Mouse (Mus musculus): ENCODE data around the gene Gm44503.

The Gm44503 gene

DNA sequence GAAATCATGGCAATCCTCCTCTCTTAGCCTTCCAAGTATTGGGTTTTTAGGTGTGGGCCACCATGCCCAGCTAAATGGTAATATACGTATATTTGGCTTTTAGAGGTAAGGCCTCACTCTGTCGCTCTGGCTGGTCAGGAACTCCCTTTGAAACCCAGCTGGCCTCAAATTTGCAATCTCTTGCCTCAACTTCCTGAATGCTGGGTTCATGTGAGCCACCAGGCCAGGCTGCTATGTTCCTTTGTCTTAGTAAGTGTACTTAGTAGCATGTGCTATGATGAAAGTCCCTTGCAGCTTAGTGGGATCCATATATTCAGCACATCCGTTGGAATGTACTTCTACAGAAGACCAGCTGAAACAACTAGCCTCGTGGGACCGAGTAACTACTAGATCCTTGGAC, 16.1 kb downstream of the Gm44503 start:
- no peak for DNase-seq

DNA sequence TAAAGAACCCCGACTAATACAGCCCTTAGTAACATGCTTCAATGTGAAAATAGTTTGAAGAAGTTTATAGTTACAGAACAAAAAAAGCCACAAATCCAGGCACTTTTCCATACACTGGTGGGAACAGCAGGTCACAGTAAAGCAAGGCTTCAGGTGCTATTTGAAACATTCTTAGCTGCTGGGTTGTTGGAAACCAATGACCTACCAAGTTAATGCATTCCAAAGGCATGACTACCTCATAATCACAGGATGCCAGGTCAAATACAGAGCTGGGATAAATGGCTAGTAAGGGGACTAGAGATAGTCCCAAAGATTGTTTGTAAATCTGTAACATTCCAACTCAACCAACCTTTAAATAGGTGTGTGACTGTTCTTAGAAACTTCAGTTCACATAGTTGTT, 16.6 kb downstream of the Gm44503 start:
- no peak for DNase-seq

DNA sequence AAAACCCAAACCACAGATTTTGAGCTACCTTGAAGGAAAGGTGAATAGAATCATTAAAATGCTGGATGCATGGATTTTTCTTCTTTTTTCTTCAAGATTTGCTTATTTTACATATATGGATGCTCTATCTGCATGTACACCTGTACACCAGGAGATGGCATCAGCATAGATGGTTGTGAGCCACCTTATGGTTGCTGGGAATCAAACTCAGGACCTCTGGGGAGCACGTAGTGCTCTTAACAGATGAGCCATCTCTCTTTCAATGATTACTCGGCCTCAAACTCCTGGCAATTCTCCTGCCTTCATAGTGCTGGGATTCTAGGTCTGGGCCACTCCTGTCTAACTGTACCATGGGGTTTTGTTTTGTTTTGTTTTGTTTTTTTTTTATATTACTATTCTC, 24.4 kb downstream of the Gm44503 start:
- no peak for DNase-seq

DNA sequence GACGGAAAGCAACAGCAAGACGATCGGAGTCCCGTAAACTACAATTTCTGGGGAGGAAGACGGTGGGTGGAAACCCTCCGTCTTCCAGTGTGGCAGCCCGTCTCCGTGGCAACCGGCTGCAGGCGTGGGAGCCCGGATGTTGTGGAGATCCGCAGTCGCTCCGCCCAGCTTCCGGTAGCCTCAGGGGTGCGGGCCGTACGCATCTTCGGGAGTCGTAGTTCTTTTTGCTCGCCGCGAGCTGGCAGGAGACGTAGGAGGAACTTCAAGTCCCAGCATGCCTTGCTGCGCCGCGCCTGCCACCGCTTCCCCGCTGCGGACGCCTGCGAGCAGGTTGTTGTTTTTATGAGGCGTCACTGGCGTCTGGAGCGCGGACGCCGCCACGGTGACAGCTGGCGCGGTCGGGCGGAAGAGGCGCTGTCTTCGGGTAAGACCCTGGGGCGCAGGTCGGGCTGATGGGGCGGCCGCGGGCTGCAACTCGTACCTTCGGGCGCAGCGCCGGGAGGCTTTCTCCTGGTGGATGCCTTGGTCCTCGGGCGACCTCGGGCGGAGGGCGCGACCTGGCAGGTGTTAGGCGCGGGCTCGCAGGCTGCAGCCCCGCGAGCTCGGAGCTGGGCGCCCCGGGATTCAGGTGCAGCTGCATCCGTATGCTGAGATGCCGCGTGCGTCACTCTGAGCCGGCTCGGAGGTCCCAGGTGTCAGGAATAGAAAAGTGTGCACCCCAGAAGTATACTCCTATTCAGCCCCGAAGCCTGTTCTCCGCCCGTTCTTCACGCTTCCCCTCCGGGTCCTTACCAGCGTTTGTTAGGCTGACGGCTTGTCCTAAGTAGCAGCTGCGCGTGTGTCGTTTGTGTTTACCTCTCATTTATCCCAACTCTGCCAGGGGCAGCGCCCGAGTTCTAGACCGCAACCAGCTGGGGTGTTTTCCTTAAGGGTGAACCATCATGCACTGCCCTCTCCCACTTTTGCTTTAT, 26.9 kb downstream of the Gm44503 start, which contains the start of the genes Ccpg1os and Ccpg1:
TSS of gene Ccpg1os (minus strand) at position 133 of the 971 bp plus-strand sequence.
TSS of gene Ccpg1 (plus strand) at position 180 of the 971 bp plus-strand sequence.
- DNase-seq: peak; percentile 96

DNA sequence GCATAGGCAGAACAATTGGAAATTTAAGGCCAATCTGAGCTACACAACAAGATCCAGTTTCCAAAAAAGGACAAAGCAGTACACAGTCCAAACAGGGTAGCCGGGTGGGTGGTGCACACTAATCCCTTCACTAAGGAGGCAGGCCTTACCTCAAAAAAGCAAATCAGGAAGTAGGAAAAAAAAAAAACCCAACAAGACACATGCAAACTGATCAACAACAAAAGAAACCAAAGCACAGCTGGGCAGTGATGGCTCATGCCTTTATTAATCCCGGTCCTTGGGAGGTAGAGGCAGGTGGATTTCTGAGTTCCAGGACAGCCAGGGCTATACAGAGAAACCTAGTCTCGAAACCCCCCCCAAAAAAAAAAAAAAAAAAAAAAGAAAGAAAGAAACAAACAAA, 29.1 kb downstream of the Gm44503 start:
- no peak for DNase-seq

DNA sequence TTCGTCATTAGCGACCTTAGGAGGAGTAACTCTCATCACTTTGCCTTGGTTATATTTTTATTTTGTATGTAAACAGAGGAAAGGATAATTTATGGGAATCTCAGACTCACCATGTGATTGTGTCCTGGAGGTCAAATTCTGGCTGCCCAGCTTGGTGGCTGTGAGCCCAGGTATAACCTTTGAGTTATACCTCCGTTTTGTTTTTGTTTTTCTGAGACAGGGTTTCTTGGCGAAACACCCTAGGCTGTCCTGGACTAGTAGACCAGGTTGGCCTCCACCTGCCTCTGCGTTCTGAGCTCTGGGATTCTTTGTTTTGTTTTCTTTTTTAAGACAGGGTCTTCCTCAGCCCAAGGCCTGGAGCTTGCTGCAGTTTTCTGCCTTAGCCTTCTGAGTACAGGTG, 30.1 kb downstream of the Gm44503 start:
- no peak for DNase-seq

DNA sequence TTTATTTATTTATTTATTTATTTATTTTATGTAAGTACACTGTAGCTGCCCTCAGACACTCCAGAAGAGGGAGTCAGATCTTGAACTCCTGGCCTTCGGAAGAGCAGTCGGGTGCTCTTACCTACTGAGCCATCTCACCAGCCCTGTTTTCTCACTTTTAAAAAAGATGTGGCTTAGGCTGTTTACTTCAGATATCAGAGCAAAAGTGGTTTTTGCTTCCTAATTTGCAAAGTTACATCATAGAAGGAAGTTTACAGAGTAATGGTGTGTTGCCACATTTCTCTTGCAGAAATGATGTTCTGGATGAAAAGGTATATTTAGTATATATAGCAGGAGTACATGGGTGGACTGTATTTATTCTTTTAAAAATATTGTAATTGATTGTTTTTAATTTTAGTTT, 32.8 kb downstream of the Gm44503 start:
- DNase-seq: no peak

DNA sequence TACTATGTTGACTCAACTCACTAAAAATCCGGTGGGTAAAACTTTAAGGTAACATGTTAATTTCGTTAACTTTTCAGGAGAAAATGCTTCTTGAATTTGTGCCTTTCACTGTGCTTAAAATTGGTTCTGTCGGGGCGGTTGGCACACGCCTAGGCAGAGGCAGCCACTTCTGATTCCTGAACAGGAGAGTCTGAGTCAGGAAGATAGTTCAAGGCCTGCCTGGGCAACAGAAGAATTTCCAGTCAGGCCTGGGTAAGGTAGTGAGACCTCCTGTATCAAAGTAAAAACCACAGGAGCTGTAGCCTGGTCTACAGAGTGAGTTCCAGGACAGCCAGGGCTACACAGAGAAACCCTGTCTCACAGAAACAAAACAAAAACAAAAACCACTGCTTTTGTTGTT, 33.9 kb downstream of the Gm44503 start:
- no peak for DNase-seq

DNA sequence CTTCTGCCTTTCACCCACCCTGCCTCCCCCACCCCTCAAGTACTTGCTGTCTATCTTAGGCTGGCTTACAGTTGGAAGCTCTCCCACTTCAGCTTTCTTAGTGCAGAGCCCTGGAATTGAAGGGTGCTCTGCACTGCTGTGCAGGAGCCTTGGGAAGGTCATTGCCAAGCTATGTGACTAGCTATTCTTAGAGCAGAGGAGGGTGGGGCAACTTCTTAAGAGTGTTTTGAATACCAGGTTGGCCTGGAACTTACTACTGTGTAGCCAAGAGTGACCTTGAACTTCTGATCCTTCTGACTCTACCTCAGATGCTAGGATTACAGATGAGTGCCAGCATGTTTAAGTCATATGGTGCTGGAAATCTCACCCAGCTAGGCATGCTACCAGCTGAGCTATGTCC, 37.5 kb downstream of the Gm44503 start:
- no peak for DNase-seq

DNA sequence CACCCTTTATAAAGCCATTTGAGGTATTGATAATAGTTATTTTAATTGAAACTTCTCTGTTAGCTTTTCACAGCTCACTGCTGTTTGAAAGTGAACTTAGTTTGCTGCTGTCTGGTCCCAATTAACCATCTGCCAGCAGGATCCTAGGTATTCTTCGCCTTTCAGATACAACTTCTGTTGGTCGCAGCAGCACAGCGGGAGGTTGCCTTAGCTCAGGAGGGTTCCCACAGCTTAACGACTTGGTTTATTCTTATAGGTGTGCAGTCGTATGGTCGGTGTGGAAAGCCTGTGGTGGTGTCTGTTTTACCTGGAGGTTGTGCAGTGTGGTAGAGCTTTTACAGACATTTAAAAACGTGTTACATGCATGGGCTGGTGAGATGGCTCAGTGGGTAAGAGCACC, 38.2 kb downstream of the Gm44503 start:
- DNase-seq: no peak

DNA sequence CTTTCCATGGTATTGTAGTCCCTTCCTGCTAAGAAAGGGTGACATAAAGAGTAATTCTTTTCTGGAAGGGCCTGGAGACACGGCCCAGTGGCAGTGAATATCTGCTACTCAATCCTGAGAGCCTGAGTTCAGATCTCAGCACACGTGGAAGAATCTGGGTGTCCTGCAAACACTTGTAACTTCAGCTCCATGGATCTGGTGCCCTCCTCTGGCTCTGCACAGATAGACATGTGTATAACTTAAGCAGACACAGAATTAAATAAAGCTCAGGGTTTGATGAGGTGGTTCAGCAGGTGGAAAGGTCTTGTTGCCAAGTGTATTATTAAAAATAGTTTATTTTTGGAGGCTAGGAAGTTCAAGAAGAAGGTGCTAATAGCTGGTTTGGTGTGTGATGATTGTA, 41.8 kb downstream of the Gm44503 start:
- DNase-seq: no peak

DNA sequence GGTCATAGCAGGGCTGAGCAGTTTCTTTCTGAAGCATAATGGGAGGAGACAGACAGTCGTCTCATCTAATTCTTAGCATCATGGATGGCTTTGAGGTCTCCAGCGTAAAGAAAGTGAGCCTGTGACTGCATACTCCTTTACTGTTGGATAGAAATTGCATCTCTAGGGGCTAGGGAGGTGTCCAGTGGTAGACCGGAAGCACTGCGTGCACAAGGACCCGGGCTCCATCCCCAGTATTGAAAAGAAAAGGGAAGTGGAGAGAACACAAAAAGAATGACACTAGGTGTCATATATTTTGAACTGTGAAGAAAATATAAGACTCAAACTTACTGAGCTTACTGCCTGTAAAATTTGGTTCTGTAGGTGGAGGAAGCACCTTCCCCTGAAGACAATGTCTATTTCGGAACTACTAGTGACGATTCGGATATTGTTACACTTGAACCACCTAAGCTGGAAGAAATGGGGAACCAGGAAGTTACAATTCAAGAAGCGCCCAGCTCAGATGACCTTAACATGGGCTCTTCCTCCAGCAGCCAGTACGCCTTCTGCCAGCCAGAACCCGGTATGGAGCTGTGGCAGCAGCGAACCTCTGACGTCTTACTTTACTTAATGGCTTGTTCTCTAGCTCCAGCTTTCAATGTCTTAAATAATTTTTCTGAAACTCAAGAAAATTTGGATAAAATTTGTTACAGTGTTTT, 42.8 kb downstream of the Gm44503 start:
- no peak for DNase-seq

DNA sequence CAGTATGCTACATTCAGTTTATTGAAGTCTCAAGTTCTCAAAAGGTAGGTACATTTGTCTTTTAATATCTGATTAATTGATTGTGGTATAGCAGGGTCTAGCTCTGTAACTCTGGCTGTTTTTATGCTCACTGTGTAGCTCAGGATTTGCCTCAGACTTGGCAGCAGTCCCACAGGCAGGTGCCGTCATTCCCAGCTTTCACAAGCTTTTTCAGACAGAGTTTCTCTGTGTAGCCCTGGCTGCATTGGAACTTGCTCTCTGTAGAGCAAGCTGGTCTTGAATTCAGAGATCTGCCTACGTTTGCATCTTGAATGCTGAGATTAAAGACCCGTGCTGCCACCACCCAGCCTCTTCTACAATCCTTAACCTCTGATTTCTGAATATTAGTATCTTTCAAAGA, 43.5 kb downstream of the Gm44503 start:
- no peak for DNase-seq

DNA sequence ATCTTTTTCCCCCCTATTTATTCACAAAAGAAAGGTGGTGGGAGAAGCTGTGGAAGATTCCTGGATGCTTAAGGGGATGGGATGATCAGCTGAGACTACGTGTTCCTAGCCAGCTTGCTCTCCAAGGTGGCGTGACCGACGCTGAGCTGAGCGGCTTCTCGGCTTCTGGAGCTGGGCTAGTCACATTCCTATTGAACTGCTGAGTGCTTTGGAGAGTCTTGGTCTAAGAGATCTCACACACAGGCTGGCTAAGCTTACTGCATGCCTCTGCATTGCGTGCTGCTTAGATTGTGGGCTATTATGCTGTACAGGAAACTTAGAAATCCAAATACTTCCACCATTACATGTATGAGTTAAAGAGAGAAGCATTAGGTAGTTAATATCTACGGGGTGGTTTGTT, 45.4 kb downstream of the Gm44503 start:
- no peak for DNase-seq

DNA sequence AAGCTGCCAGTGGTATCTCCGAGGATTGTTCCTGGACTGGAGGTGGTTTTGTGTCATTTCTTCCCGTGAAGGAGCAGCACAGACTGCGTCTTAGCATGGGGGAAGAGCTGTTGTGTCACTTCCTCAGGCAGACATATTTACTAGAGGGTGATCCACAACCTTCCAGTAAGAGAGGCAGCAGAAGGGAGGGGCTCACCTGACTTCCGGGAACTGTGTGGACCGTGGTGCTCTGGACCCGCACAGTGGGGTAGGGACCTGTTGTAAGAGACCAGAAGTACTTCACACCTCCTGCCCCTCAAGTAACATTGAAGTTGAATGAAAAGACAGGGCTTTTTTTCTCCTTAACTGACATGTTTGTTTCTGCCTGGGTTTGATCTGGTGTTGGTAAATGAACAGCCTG, 46.5 kb downstream of the Gm44503 start:
- no peak for DNase-seq

DNA sequence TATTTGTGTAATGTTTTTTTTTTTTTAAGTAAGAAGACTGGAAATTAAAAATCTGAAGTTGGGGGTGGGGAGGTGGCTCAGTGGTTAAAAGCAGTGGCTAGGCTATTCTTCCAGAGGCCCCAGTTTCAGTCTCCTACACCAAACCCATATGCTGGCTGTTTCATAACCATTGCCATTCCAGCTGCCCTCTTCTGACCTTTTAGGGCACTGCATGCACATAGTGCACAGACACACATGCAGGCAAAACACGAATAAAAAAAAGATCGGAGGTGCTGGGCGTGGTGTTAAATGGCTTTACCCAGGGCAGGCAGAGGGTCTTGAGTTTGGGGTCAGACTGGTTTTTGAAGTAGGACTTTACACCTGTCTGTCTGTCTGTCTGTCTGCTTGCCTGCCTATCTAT, 47.5 kb downstream of the Gm44503 start:
- DNase-seq: peak; percentile 50

DNA sequence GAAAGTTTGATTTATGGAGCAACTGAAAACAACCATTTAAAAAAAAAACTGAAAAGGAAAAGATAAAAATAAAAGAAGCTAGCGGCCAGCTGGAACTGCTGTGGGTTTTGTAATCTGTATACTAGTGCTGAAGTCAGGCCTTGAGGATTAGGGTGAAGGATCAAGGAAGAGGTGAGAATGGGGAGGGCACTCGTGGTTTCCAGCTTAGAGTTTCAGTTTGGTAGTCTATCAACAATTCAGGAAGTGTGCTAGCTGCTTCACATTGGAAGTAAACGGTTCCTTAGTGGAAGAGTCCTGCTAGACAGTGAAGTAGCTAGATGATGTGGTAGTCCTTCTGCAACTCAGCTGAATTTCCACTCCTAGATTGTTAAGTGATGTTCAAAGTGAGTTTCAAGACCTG, 49.7 kb downstream of the Gm44503 start:
- DNase-seq: no peak

DNA sequence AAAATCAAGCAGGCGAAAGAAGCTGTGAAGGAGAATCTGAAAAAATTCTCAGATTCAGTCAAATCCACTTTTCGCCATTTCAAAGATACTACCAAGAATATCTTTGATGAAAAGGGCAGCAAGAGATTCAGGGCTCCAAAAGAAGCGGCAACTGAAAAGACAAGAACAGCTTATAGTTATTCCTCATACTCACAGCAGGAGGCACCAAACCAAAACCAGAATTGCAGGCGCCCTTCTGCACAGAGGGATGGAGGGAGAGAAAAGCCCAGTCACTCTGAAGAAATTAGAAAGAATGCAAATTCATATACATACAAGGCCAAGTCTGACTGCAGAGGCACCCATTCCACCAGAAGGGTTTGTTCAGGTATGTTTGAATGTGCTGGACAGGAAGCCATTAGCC, 54.0 kb downstream of the Gm44503 start:
- DNase-seq: no peak

DNA sequence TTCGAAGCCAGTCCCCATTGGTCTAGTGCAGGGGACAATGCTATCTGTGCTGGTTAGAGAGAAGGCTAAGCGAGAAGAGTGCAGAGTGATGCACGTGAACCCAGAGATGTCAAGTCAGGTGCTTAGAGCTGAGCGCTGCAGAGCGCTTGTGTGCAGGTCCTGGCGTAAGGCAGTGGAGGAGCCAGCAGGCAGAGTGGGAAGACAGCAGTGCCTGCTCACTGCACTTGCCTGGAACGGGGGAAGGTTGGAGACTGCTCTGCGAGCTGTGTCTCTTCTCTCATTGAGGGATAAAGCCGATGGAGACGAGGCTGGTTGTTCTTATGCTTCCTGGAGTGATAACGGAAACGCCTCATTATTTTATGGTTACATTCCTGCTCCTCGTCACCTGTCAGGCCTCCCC, 56.1 kb downstream of the Gm44503 start:
- DNase-seq: no peak

DNA sequence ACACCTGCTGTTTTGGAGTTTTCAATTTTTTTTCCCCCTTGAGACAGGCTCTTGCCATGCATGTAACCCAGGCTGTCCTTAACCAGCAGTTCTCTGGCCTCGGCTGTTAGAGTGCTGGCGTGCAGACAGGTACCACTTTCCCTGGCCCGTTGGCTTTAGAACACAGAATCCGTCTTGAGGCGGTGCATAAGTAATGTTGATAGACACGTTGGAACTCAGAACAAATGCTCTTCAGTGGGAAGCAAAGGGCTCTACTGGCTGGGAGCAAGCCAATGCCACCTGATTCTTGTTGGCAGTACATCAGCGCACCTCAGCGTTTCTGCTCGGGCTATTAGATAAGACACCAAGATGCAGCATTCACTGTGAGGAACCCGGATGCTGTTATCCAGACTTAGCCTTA, 61.2 kb downstream of the Gm44503 start:
- DNase-seq: no peak

DNA sequence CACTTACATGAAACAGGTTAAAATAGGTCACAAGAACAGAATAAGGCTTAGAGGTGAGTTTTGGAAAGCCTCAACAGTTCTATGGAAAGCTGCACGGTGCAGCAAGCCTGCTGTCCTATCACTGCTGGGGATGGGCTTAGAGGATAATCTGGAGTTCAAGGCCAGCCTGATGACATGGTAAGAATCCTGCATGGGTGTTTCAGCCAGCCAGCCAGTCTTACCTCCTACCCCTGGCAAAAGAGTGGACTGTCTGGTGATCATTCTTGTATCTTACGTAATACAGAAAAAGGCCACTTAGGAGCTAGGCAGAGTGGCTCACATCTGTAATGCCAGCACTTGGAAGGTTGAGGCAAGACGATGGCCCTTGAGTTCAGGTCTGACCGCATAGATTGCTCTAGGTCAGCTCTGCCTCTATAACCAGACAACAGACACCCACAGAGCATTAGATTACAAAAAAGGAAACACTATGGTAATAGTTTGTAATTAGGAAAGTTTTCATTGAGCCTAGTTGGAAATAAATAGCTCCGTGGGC, 62.0 kb downstream of the Gm44503 start:
- no peak for DNase-seq

DNA sequence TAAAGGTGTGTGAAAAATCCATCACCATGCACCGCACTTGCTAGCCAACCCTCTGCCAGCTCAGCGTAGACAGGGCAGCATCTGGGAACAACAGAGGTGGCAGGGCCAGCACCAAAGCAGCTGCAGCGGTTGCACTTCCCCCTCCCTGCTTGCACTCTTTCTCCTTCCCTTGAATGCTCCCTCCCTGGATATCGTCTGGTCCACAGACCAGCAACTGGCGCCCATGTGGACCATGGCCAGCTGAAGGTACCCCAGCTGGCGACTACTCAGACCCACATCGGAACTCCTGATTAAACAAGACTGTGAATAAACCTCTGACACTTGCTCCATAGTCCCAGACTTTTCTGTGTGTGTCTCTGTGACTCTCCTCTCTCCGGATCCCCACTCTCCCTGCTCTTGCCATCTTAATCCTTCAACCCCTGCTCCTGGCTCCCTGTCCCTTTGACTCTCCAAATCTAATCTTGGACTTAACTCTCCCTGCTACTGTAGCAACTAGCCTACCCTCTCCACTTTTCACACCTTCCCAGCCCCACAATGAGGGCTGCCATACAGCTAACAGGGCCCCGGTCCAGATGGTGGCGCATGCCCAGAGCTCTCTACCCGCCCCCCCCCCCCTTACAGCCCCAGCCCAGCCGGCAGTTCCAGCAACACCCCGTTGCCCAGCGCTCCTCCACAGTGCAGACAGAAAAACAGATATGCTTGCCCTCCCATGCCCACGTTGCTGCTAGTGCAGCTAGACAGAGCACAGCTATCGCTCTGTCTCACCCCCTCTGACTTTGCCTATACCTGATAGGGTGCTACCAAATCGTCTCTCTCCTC, 67.4 kb downstream of the Gm44503 start:
- no peak for DNase-seq

DNA sequence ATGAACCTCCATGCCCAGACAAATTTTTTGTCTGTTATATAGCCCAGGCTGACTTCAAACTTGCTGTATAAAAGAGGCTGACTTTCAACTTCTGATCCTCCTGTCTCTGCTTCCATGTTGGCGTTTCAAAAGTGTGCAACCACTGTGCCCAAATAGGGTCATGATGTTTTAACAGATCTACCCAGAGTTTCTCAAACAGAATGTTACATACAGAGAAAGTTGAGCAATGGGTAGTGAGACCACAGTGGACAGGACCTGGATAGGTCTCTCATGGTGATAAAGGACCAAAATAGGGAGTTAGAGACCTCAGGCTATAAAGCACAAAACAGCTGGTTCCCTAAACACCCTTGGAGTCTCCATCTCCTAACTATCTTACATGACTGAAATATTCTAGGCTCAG, 71.8 kb downstream of the Gm44503 start:
- DNase-seq: no peak
